ENCODE assay signal across 8 mouse cellular contexts in genomic region chr13:68601184-68601583, GRCm38 (mm10). TPM values are rescaled to one million over a fixed set of nuclear protein-coding genes. Genes with fewer than 3 reads are reported as not detected.
DNase-seq lines count a peak whose midpoint lies in the region; ATAC-seq lines count a peak whose summit lies in the region.

No protein-coding gene starts in this region.

- ATAC-seq in hematopoietic stem cell, adult 5-6 weeks (replicated peaks in 1 of 2; ENCODE audit: insufficient read depth in 1 of 2, low FRiP score in 2 of 2, low TSS enrichment in 1 of 2, low read depth in 1 of 2, poor library complexity in 2 of 2, severe bottlenecking in 2 of 2) = peak; percentile 52 to 66; a peak in 2 of 4 replicates

- peak; percentile 49 for DNase-seq in embryo, embryonic 10 days (ENCODE audit: low spot score)
- DNase-seq in embryo, embryonic 9.5 days (ENCODE audit: extremely low spot score) = no peak
- DNase-seq in left cerebral cortex, adult 18-20 months (ENCODE audit: low spot score in 2 of 2) = peak; percentile 37 to 50
- DNase-seq in left cerebral cortex, postnatal 10 days (ENCODE audit: extremely low spot score in 1 of 2, low spot score in 2 of 2) = no peak
- peak; percentile 23 for DNase-seq in neural tube, embryonic 10.5 days (ENCODE audit: extremely low spot score, low spot score)
- DNase-seq in ovary, adult 18-20 months (ENCODE audit: low spot score) = no peak
- DNase-seq in B cell, adult 2 months = no peak

- intact Hi-C loops in left cerebral cortex, postnatal 10 days (cut with DNase I) = loop anchor here (5.0 to 10.0 kb wide), 4 partner anchors 396 to 881 kb away; partner anchors contain the start of gene Adcy2

RNA-seq across cellular contexts. Expression of gene 1700001L19Rik, which starts 4.0 kb away (rescaled TPM):
- 10 to 100 TPM; 21.4 to 23.0 TPM for total RNA-seq in left cerebral cortex, adult 18-20 months (2021)
- 10 to 100 TPM; 31.1 to 34.4 TPM for total RNA-seq in left cerebral cortex, postnatal 10 days (2021)
- total RNA-seq in hematopoietic stem cell, adult 5-6 weeks (2017) = not detected in 2 replicates

RNA-seq across cellular contexts. Expression of gene Fastkd3, which starts 19.1 kb away (rescaled TPM):
- total RNA-seq in left cerebral cortex, adult 18-20 months (2021) = 10 to 100 TPM; 14.8 to 17.4 TPM
- total RNA-seq in left cerebral cortex, postnatal 10 days (2021) = 10 to 100 TPM; 12.4 to 13.2 TPM
- 7.1 and 9.9 TPM in 2 replicates for total RNA-seq in hematopoietic stem cell, adult 5-6 weeks (2017)

RNA-seq across cellular contexts. Expression of gene Mtrr, which starts 19.2 kb away (rescaled TPM):
- 10 to 100 TPM; 17.7 to 19.7 TPM for total RNA-seq in left cerebral cortex, adult 18-20 months (2021)
- 10 to 100 TPM in 1 of 2 experiments, 1 to 10 TPM in 1; 9.3 to 11.9 TPM for total RNA-seq in left cerebral cortex, postnatal 10 days (2021)
- 16.6 and 21.5 TPM in 2 replicates for total RNA-seq in hematopoietic stem cell, adult 5-6 weeks (2017)

Comparison
In these comparisons a context has a peak if more than half of its experiments do, and no peak if none do; other contexts are left out.
1. DNase-seq: peak in embryo, embryonic 10 days (single experiment), left cerebral cortex, adult 18-20 months (2 of 2) and neural tube, embryonic 10.5 days (single experiment); none in embryo, embryonic 9.5 days (single experiment), left cerebral cortex, postnatal 10 days (0 of 2), ovary, adult 18-20 months (single experiment) and B cell, adult 2 months (0 of 2).
2. RNA of gene 1700001L19Rik, which starts 4.0 kb away (total RNA-seq): 31.1 to 34.4 TPM in left cerebral cortex, postnatal 10 days and 21.4 to 23.0 TPM in left cerebral cortex, adult 18-20 months; not detected in hematopoietic stem cell, adult 5-6 weeks; every median in the first group is over 10 times any median in the second.